Mouse (Mus musculus) gastrocnemius, adult 18-20 months (tissue): Measurements from ENCODE around the gene Golgb1. TPM values are rescaled to one million over a fixed set of nuclear protein-coding genes. Genes with fewer than 3 reads are reported as not detected.

ENCODE experiments used
- DNase-seq: peaks from one replicate; pipeline ENCODE4 v3.0.0; 2021; ENCODE audit warnings: low spot score
- total RNA-seq, 2 experiments: library from RNA; stranded (reverse); gene quantifications; 2 replicates each; pipeline ENCODE4 v1.2.3; 2021

Gene Golgb1
- total RNA-seq, 2 experiments from 2014 or later, result 21.8 to 22.3 TPM

GRCm38 (mm10) chr16:36914195-36914594, 39.3 kb downstream of the Golgb1 start:
- no peak for DNase-seq

GRCm38 (mm10) chr16:36918505-36918904, 43.6 kb downstream of the Golgb1 start:
- DNase-seq, result no peak

GRCm38 (mm10) chr16:36920410-36920809, 45.5 kb downstream of the Golgb1 start:
- no peak for DNase-seq

- no peak for DNase-seq
Measured at GRCm38 (mm10) chr16:36921067-36921613, 46.2 kb downstream of the Golgb1 start.

GRCm38 (mm10) chr16:36921980-36922379, 47.0 kb downstream of the Golgb1 start:
- no peak for DNase-seq

- DNase-seq, result no peak
Measured at GRCm38 (mm10) chr16:36924312-36924711, 49.4 kb downstream of the Golgb1 start.

GRCm38 (mm10) chr16:36925351-36925750, 50.4 kb downstream of the Golgb1 start:
- no peak for DNase-seq

- no peak for DNase-seq
Measured at GRCm38 (mm10) chr16:36925797-36926196, 50.9 kb downstream of the Golgb1 start.

GRCm38 (mm10) chr16:36926514-36927447, 51.8 kb downstream of the Golgb1 start:
- DNase-seq, result no peak

- DNase-seq, result no peak
Measured at GRCm38 (mm10) chr16:36927495-36928105, 52.7 kb downstream of the Golgb1 start.

GRCm38 (mm10) chr16:36928106-36928500, 53.2 kb downstream of the Golgb1 start:
- no peak for DNase-seq

- DNase-seq, result no peak
Measured at GRCm38 (mm10) chr16:36929216-36929615, 54.3 kb downstream of the Golgb1 start.

- DNase-seq, result no peak
Measured at GRCm38 (mm10) chr16:36930231-36931136, 55.5 kb downstream of the Golgb1 start.

- no peak for DNase-seq
Measured at GRCm38 (mm10) chr16:36931381-36931780, 56.4 kb downstream of the Golgb1 start.

- no peak for DNase-seq
Measured at GRCm38 (mm10) chr16:36931976-36932375, 57.0 kb downstream of the Golgb1 start.

GRCm38 (mm10) chr16:36932546-36932945, 57.6 kb downstream of the Golgb1 start:
- no peak for DNase-seq

- DNase-seq, result no peak
Measured at GRCm38 (mm10) chr16:36934131-36934840, 59.3 kb downstream of the Golgb1 start.

GRCm38 (mm10) chr16:36934841-36935620, 60.1 kb downstream of the Golgb1 start, which contains the start of gene Hcls1:
TSS of gene Hcls1 (plus strand) at chr16:36934983.
- DNase-seq, result no peak

GRCm38 (mm10) chr16:36935814-36936213, 60.9 kb downstream of the Golgb1 start:
- DNase-seq, result no peak
